Mouse (Mus musculus) midbrain, embryonic 16.5 days (tissue): ENCODE data around the gene 4930503B20Rik. TPM values are rescaled to one million over a fixed set of nuclear protein-coding genes. Genes with fewer than 3 reads are reported as not detected.

ENCODE experiments used
- ATAC-seq: fragments of 200-750 bp; cut with Nextera tagmentation; 2 replicates; pipeline ENCODE4 v1.8.0; 2017; ENCODE audit warnings: moderate TSS enrichment
- H3K27ac ChIP-seq: fragments of 300-500 bp; sonication (generic); 2 replicates; pipeline ENCODE4 v1.5.1; 2014; ENCODE audit warnings: mild to moderate bottlenecking, low read length, mixed read lengths
- H3K27me3 ChIP-seq: fragments of 300-500 bp; sonication (generic); 2 replicates; pipeline ENCODE4 v1.6.1; 2014; ENCODE audit warnings: low read depth, low read length, mixed read lengths; ENCODE audit not compliant: control insufficient read depth, insufficient read depth
- H3K36me3 ChIP-seq: fragments of 300-500 bp; sonication (generic); 2 replicates; pipeline ENCODE4 v1.6.1; 2014; ENCODE audit warnings: mild to moderate bottlenecking, low read length, moderate library complexity, mixed read lengths; ENCODE audit not compliant: control insufficient read depth, insufficient read depth
- H3K4me1 ChIP-seq: fragments of 300-500 bp; sonication (generic); 2 replicates; pipeline ENCODE4 v1.6.1; 2014; ENCODE audit warnings: mild to moderate bottlenecking, low read length, mixed read lengths; ENCODE audit not compliant: control insufficient read depth, insufficient read depth
- H3K4me2 ChIP-seq: fragments of 300-500 bp; sonication (generic); 2 replicates; pipeline ENCODE4 v1.6.1; 2014; ENCODE audit warnings: mild to moderate bottlenecking, low read length, mixed read lengths
- H3K4me3 ChIP-seq: fragments of 300-500 bp; sonication (generic); 2 replicates; pipeline ENCODE4 v1.5.1; 2014; ENCODE audit warnings: low read depth, mild to moderate bottlenecking, low read length, moderate library complexity, mixed read lengths
- H3K9ac ChIP-seq: fragments of 300-500 bp; sonication (generic); 2 replicates; pipeline ENCODE4 v1.6.1; 2014; ENCODE audit warnings: low read depth, low read length, mixed read lengths
- H3K9me3 ChIP-seq: fragments of 300-500 bp; sonication (generic); replicated peaks from 2 replicates; pipeline ENCODE4 v1.6.1; 2014; ENCODE audit warnings: mild to moderate bottlenecking, low read length, mixed read lengths; ENCODE audit not compliant: control insufficient read depth, poor library complexity, severe bottlenecking
- WGBS: fragments of 180-500 bp; shearing (Covaris S2); extraction: QIAGEN DNeasy Blood & Tissue Kit; methylation state at CpG from one replicate; pipeline ENCODE4 v1.1.7; 2014; 5-methylcytosine and 5-hydroxymethylcytosine counted together
- polyA plus RNA-seq: library from polyadenylated mRNA; unstranded; fragments of >200 nt; fragmentation: Nextera tagmentation; extraction: Ambion mirVana; gene quantifications from 2 replicates; pipeline ENCODE4 v1.2.1, GENCODE M21; 2015

4930503B20Rik gene
- polyA plus RNA-seq, 1 experiment from 2014 or later = 0.09 TPM

DNA sequence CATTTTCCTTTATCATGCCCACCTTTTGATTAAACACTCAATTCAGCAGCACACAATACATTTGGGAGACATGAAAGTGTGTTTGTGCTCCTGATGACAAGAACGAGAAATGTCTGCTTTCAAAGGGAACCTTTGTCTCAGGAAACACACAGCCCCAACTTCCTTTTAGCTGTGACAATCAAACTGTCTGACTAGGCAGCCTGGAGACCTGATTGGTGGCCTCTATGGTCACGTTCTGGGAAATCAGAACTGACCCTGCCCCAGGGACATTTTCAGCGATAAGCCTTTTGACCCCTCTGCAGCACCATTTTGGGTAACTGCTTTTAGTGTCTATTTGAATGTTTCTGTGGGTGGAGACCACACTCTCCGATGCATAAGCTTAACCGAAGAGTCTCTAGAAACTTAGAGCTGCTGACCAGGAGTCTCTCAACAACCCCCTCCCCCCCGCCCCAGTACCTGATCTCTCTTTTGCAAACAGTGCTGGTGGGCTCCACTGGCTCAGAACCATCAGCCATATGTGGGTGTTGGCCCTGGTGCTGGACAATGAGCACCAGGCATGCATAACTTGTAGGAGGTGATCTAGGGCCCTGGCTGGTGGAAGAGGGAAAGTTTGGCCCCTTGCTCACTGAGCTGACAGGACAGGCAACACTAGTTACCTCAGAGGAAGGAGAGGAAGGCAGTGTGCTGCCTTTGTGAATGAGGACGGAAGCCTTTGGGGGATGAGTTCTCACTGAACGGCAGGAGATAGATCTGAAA, 22.7 kb downstream of the 4930503B20Rik start:
- Histone ChIP-seq H3K4me2 (no peak overlapping the region), H3K27me3 (no peaks in the 10 kb centered on the region), H3K4me3 (no peak overlapping the region), H3K36me3 (no peaks in the 10 kb centered on the region), H3K9ac (no peak overlapping the region), H3K4me1 (no peaks in the 10 kb centered on the region), H3K9me3 (no peaks in the 10 kb centered on the region), H3K27ac (no peak overlapping the region)
- WGBS = 69% methylated on average over 8 of the region's 8 CpGs
- ATAC-seq = no peak

DNA sequence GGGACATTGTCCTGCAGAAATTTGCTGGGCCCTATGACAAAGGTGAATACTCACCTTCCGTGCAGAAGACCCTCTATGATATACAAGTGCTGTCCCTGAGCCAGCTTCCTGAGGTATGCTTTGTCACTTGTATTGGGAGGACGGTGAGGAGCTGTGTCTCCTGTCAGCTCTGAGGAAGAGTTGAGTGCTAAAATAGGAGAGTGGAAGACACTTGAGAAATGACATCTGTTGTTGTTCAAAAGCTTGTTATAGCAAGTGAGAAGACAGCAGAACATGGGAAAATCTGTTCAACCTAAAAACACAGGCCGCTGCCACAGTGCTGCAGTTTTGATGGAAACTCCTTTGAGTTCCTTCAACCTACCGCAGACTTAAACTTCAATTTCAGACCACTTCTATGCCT, 25.4 kb downstream of the 4930503B20Rik start:
- no peak for ATAC-seq
- no peaks in the 10 kb centered on the region for H3K36me3 ChIP-seq
- H3K4me3 ChIP-seq = no peak overlapping the region
- H3K9me3 ChIP-seq = no peaks in the 10 kb centered on the region
- H3K27ac ChIP-seq = no peak overlapping the region
- H3K27me3 ChIP-seq = no peaks in the 10 kb centered on the region
- H3K4me2 ChIP-seq = no peak overlapping the region
- WGBS = 94% methylated on average over 4 of the region's 4 CpGs
- H3K9ac ChIP-seq = no peak overlapping the region
- no peaks in the 10 kb centered on the region for H3K4me1 ChIP-seq

DNA sequence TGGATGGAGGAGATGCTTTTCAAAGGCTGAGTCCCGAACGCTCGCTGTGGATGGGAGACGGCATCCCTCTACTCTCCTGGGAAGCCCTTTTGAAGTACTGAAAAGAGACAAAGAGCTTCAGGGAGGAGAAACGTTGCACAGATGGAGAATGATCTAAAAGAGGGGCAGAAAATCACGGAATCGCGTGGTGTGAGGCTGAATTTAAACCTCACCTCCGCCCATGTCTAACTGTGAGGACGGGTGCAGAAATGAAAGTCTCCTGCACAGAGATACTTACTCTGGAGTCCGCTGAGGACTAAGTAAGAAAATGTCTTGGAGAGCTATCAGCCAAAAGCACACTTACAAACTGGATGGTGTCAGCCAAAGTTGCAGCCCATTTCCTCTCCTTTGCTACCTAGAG, 29.2 kb downstream of the 4930503B20Rik start:
- ATAC-seq = no peak
- Histone ChIP-seq H3K9me3 (no peaks in the 10 kb centered on the region), H3K4me1 (no peaks in the 10 kb centered on the region), H3K4me2 (no peak overlapping the region), H3K36me3 (no peaks in the 10 kb centered on the region), H3K4me3 (no peak overlapping the region), H3K27me3 (no peaks in the 10 kb centered on the region), H3K9ac (no peak overlapping the region), H3K27ac (no peak overlapping the region)
- WGBS = 78% methylated on average over 11 of the region's 11 CpGs

DNA sequence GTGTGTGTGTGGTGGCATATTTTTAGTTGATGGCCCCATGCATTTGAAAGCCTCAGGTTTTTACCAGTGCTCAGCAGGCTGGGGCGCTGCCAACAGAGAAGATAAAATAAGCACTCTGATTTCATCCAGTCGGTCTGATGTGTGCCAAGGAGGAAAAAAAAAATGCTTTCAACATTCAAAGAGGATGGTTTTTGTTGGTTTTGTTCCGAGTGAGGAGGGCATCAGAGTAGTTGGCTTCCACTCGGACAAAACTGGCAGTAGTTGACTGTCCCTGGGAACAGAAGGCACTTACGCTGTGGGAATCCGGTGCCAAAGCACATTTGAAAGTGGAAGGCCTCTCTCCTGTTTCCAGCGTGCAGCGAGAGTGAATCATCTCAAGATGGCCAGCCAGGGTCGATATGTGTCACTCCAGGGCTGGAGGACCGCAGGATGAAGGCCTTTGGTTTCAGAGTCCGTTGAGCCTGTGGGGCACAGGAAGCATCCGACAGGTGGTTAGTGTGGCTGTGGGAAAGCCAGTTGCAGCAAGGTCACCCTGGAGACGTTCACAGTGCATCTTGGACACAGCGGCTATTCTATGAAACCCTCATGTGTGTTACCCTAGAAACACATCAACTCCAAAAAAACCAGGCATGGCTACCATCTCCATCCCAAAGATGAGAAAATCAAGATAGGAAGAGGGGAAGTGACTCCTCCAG, 30.4 kb downstream of the 4930503B20Rik start:
- Histone ChIP-seq H3K4me3 (no peak overlapping the region), H3K27me3 (no peaks in the 10 kb centered on the region), H3K9ac (no peak overlapping the region), H3K9me3 (no peaks in the 10 kb centered on the region), H3K4me1 (no peaks in the 10 kb centered on the region), H3K4me2 (no peak overlapping the region), H3K36me3 (no peaks in the 10 kb centered on the region), H3K27ac (no peak overlapping the region)
- WGBS = 85% methylated on average over 14 of the region's 14 CpGs
- ATAC-seq = no peak

DNA sequence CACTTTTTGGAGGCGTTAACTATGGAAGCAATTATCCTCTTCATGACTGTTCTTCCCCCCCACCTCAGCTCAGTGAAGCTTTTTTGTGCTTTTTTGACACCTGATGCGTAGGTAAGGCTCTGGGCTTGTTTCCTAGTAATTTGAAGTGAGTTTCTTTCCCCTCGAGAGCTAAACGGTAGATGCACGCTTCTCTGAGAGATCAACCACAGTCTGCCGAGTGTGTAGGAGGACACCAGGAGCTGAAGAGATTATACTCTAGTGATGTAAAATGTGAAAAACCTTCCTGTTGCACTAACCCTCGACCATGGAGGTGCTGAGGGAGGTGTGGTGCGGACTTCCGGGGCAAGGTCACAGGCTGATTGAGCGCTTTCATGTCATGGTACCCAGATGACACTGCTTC, 31.0 kb downstream of the 4930503B20Rik start:
- WGBS = 87% methylated on average over 10 of the region's 10 CpGs
- Histone ChIP-seq H3K4me2 (no peak overlapping the region), H3K27me3 (no peaks in the 10 kb centered on the region), H3K9me3 (no peaks in the 10 kb centered on the region), H3K36me3 (no peaks in the 10 kb centered on the region), H3K9ac (no peak overlapping the region), H3K4me1 (no peaks in the 10 kb centered on the region), H3K4me3 (no peak overlapping the region), H3K27ac (no peak overlapping the region)
- no peak for ATAC-seq

DNA sequence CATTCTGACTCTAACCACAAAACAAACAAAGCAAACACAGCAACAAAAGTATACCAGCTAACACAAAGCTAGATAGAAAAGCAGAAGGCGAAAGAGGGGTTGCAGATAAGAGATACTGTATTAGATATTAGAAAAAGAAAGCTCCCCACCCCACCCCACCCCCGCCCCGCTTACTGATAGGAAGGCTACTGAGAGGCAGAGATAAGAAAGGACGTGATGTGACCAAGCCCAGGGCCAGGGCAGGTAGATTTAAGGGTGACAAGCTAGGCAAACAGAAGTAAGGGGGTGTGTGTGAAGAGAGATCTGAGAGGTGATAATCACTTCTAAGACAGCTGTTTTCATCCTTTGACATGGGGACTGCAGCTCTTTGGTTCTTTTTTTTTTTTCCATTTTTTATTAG, 32.8 kb downstream of the 4930503B20Rik start:
- no peak for ATAC-seq
- Histone ChIP-seq H3K4me3 (no peak overlapping the region), H3K4me2 (no peak overlapping the region), H3K36me3 (no peaks in the 10 kb centered on the region), H3K4me1 (no peaks in the 10 kb centered on the region), H3K9ac (no peak overlapping the region), H3K27me3 (no peaks in the 10 kb centered on the region), H3K9me3 (no peaks in the 10 kb centered on the region), H3K27ac (no peak overlapping the region)
- WGBS = 94% methylated on average over 4 of the region's 4 CpGs

DNA sequence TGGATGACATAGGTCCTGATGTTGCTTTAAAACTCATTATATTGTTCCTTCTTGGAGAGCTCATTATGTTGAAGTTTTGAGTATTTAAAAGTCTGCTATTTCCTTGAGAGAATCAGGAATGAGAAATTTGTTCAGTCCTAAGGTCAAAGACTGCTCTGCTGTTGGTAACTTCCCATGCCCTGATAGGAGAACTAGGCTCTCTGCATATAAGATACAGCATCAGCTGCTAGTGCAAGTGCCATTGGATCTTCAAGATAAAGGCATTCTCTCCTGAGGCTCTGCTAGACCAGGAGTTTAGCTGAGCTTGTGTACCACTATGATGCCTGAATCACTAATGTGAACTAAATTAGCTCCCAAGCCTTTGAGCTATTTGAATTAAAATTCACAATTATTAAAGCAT, 33.2 kb downstream of the 4930503B20Rik start:
- Histone ChIP-seq H3K4me2 (no peak overlapping the region), H3K4me3 (no peak overlapping the region), H3K9me3 (no peaks in the 10 kb centered on the region), H3K9ac (no peak overlapping the region), H3K27me3 (no peaks in the 10 kb centered on the region), H3K4me1 (no peaks in the 10 kb centered on the region), H3K27ac (no peak overlapping the region), H3K36me3 (no peaks in the 10 kb centered on the region)
- ATAC-seq = no peak

DNA sequence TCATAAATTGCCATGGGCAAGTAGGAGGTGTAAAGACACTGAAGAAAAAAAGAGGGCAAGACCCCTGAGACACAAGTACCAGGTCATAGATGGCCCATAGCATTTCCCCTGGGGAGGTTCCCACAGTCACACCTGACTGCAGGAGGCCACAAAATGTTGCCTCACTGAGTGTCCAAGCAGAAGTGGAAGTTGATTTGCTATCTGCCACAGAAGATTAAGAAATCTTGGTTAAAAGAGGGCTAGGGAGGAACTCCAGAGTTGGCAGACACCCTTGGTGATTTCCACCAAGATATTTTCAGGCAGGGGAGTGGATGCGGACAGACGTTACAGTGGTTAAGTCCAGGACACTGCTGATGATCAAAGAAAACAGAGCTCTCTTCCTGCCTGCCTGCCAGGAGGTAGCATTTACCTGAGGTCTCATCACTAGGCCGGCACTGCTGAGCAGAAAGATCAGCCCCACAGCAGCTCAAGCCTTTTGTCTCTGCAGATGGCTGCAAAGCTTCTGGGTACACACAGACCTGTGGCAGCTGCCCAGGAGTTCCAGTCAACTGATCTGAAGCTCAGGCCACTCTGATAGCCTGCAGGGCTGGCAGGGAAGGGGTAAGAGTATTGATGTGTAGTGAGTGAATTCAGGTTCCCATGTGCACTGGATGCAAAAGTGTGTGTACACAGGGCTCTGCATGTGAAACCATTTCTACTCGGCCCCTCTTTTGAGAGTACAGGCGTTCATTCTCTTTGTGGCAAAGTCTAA, 34.4 kb downstream of the 4930503B20Rik start:
- no peak overlapping the region for H3K4me2 ChIP-seq
- H3K4me3 ChIP-seq = no peak overlapping the region
- H3K9ac ChIP-seq = no peak overlapping the region
- 81% methylated on average over 5 of the region's 5 CpGs for WGBS
- no peaks in the 10 kb centered on the region for H3K27me3 ChIP-seq
- no peak overlapping the region for H3K27ac ChIP-seq
- no peaks in the 10 kb centered on the region for H3K9me3 ChIP-seq
- H3K4me1 ChIP-seq = no peaks in the 10 kb centered on the region
- no peak for ATAC-seq
- H3K36me3 ChIP-seq = no peaks in the 10 kb centered on the region

DNA sequence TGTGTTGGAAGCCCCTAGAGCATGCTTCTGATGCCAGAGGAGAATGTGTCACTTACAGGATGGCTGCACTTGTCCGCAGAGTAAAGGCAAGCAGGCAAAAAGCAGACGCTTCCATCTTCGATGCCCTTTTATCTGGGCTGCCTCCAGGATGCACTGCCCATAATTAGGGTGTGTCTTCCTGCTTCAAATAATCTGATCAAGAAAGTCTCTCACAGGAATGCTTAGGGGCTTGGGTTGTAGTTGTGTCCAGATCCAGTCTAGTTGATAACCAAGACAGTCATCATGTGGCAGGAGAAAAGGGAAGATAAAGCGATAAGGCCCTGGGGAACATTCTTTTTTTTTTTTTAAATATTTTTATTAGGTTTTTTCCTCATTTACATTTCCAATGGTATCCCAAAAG, 35.6 kb downstream of the 4930503B20Rik start, which contains the start of gene Dnase2b:
TSS of gene Dnase2b (minus strand) at position 101 of the 400 bp plus-strand sequence.
- Histone ChIP-seq H3K27ac (no peak within 1 kb of the TSS), H3K9ac (no peak within 1 kb of the TSS), H3K4me1 (no peaks in the 10 kb centered on the region), H3K36me3 (no peaks in the 10 kb centered on the region), H3K27me3 (no peaks in the 10 kb centered on the region), H3K4me3 (no peak within 1 kb of the TSS), H3K4me2 (no peak within 1 kb of the TSS), H3K9me3 (no peaks in the 10 kb centered on the region)
- WGBS = 98% methylated on average over 4 of the region's 4 CpGs
- ATAC-seq = no peak
